Mouse (Mus musculus): ENCODE data around the gene Mrps12. TPM values are rescaled to one million over a fixed set of nuclear protein-coding genes. Genes with fewer than 3 reads are reported as not detected.

Mrps12 gene
- total and polyA plus RNA-seq, 3 experiments, result 126 to 137 TPM; not detected in 1

DNA sequence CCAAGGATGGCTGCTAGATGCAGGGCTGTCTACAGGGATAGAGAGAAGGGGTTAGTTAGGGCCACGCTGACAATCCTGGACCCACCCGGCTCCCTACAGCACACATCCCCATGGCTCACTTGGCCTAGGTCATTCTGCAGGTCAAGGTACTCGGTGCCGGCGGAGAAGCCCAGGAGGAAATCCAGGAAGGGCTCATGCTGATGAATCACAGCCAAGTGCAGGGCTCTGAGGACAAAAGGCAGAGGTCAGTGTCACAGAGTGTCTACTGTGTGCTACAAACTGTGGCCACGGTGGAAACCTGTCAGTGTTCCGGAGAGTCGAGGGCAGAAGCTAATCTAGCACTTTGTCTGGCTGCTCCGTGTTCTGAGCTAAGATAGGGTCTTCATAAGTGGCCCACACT lies 20.3 kb upstream of the Mrps12 start:
- no peaks in the 10 kb centered on the region for H3K27me3 ChIP-seq (ENCODE audit: control insufficient read depth in 1 of 2, insufficient read depth in 2 of 2, low read length in 2 of 2)
- no peaks in the 10 kb centered on the region for H3K9me3 ChIP-seq (replicated peaks; ENCODE audit: insufficient read depth, low read length)
- no peak overlapping the region for H3K27ac ChIP-seq (ENCODE audit: control insufficient read depth, low read depth, low read length)
- DNase-seq (ENCODE audit: low read depth, low spot score), result no peak
- H3K4me1 ChIP-seq (ENCODE audit: control insufficient read depth in 1 of 2, insufficient read depth in 2 of 2, low read length in 2 of 2), result peaks cover 0 to 10% of the 10 kb centered on the region in 2 experiments; a peak in 2 of 4 replicates
- no peak overlapping the region for H3K4me3 ChIP-seq (ENCODE audit: control insufficient read depth in 1 of 2, insufficient read depth in 1 of 2, low read depth in 2 of 2, low read length in 2 of 2)
- TF ChIP-seq MAZ (IDR thresholded peaks at IDR 0.05; ENCODE audit: low read depth, low read length) (no peak), RAD21 (IDR thresholded peaks at IDR 0.05; ENCODE audit: low read depth, low read length) (no peak), NELFE (IDR thresholded peaks at IDR 0.05; ENCODE audit: low read depth, low read length) (no peak), MAX (IDR thresholded peaks at IDR 0.05; ENCODE audit: low read length) (no peak), POLR2A (IDR thresholded peaks at IDR 0.05; ENCODE audit: control insufficient read depth in 1 of 2, insufficient read depth in 1 of 2, low read depth in 1 of 2, low read length in 2 of 2, poor library complexity in 1 of 2) (no peak), MXI1 (IDR thresholded peaks at IDR 0.05; ENCODE audit: low read depth, low read length) (no peak), E2F4 (IDR thresholded peaks at IDR 0.05; ENCODE audit: borderline replicate concordance, low read depth, low read length) (no peak), ETS1 (IDR thresholded peaks at IDR 0.05; ENCODE audit: low read depth, low read length) (no peak), SMC3 (IDR thresholded peaks at IDR 0.05; ENCODE audit: low read depth, low read length) (no peak), ZNF384 (IDR thresholded peaks at IDR 0.05; ENCODE audit: low read depth, low read length) (no peak), SIN3A (IDR thresholded peaks at IDR 0.05; ENCODE audit: low read length) (no peak), ZMIZ1 (IDR thresholded peaks at IDR 0.05; ENCODE audit: low read depth, low read length) (no peak), GATA1 (IDR thresholded peaks at IDR 0.05; ENCODE audit: low read depth, low read length) (no peak), UBTF (IDR thresholded peaks at IDR 0.05; ENCODE audit: borderline replicate concordance, insufficient read depth, low read depth, low read length) (no peak), TAL1 (IDR thresholded peaks at IDR 0.05; ENCODE audit: low read length) (no peak), TBP (IDR thresholded peaks at IDR 0.05; ENCODE audit: low read depth, low read length) (no peak), MEF2A (IDR thresholded peaks at IDR 0.05; ENCODE audit: extremely low read depth, insufficient replicate concordance, low read depth, low read length, poor library complexity, severe bottlenecking) (no peak)
- H3K36me3 ChIP-seq (ENCODE audit: control insufficient read depth in 1 of 2, insufficient read depth in 2 of 2, low read length in 2 of 2), result peaks cover 0 to 3% of the 10 kb centered on the region in 2 experiments; a peak in 2 of 4 replicates
- H3K9ac ChIP-seq (ENCODE audit: control insufficient read depth, low read depth, low read length, poor library complexity, severe bottlenecking), result no peak overlapping the region
- H3K79me2 ChIP-seq (ENCODE audit: control insufficient read depth, insufficient read depth, low read length, poor library complexity), result peaks cover 11% of the 10 kb centered on the region

DNA sequence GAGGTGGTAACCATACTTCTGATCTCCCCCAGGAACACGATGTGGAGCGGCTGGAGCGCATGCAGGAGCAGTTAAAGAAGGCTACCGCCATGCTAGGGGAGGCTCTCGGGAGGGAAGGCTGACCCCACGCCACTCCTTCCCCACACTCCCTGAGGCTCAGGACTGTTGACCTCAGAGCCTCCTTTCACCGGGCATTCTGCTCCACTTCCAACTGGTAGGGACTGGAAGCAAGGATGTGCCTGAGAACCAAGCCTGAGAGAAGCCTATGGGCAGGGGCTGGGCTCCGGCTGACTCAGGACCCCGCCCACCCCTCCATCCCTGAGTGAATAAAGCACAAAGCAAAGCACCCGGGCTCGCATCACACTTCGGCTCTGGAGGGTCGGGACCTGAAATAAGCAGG lies 17.0 kb upstream of the Mrps12 start:
- Histone ChIP-seq H3K27ac (ENCODE audit: control insufficient read depth, low read depth, low read length) (no peak overlapping the region), H3K79me2 (ENCODE audit: control insufficient read depth, insufficient read depth, low read length, poor library complexity) (no peaks in the 10 kb centered on the region), H3K4me1 (ENCODE audit: control insufficient read depth in 1 of 2, insufficient read depth in 2 of 2, low read length in 2 of 2) (no peaks in the 10 kb centered on the region), H3K9me3 (replicated peaks; ENCODE audit: insufficient read depth, low read length) (no peaks in the 10 kb centered on the region), H3K9ac (ENCODE audit: control insufficient read depth, low read depth, low read length, poor library complexity, severe bottlenecking) (no peak overlapping the region), H3K36me3 (ENCODE audit: control insufficient read depth in 1 of 2, insufficient read depth in 2 of 2, low read length in 2 of 2) (no peaks in the 10 kb centered on the region; a peak in 1 of 4 replicates), H3K27me3 (ENCODE audit: control insufficient read depth in 1 of 2, insufficient read depth in 2 of 2, low read length in 2 of 2) (no peaks in the 10 kb centered on the region), H3K4me3 (ENCODE audit: control insufficient read depth in 1 of 2, insufficient read depth in 1 of 2, low read depth in 2 of 2, low read length in 2 of 2) (no peak overlapping the region)
- no peak for DNase-seq (ENCODE audit: low read depth, low spot score)
- TF ChIP-seq UBTF (IDR thresholded peaks at IDR 0.05; ENCODE audit: borderline replicate concordance, insufficient read depth, low read depth, low read length) (no peak), CTCF (IDR thresholded peaks at IDR 0.05 in 2 of 3, conservative IDR thresholded peaks at IDR 0.05 in 1 of 3; ENCODE audit: control insufficient read depth in 1 of 3, insufficient read depth in 1 of 3, low read depth in 2 of 3, low read length in 3 of 3, poor library complexity in 1 of 3, severe bottlenecking in 1 of 3) (no peak), SMC3 (IDR thresholded peaks at IDR 0.05; ENCODE audit: low read depth, low read length) (no peak), SIN3A (IDR thresholded peaks at IDR 0.05; ENCODE audit: low read length) (no peak), TBP (IDR thresholded peaks at IDR 0.05; ENCODE audit: low read depth, low read length) (no peak), NELFE (IDR thresholded peaks at IDR 0.05; ENCODE audit: low read depth, low read length) (no peak), EP300 (IDR thresholded peaks at IDR 0.05; ENCODE audit: low read depth in 1 of 2, low read length in 2 of 2) (no peak), HCFC1 (IDR thresholded peaks at IDR 0.05; ENCODE audit: low read depth, low read length) (no peak), MAZ (IDR thresholded peaks at IDR 0.05; ENCODE audit: low read depth, low read length) (no peak), CHD2 (IDR thresholded peaks at IDR 0.05; ENCODE audit: low read length) (no peak), GATA1 (IDR thresholded peaks at IDR 0.05; ENCODE audit: low read depth, low read length) (no peak), CHD1 (IDR thresholded peaks at IDR 0.05; ENCODE audit: low read depth, low read length) (no peak), MAX (IDR thresholded peaks at IDR 0.05; ENCODE audit: low read length) (no peak), ZMIZ1 (IDR thresholded peaks at IDR 0.05; ENCODE audit: low read depth, low read length) (no peak), E2F4 (IDR thresholded peaks at IDR 0.05; ENCODE audit: borderline replicate concordance, low read depth, low read length) (no peak), MEF2A (IDR thresholded peaks at IDR 0.05; ENCODE audit: extremely low read depth, insufficient replicate concordance, low read depth, low read length, poor library complexity, severe bottlenecking) (no peak), TCF12 (IDR thresholded peaks at IDR 0.05; ENCODE audit: low read depth, low read length) (no peak)
